Mouse (Mus musculus) E14TG2a.4 (cell line): ENCODE measurements around the gene Ipo11.

ENCODE experiments used
- CTCF ChIP-seq: conservative IDR thresholded peaks from 2 replicates; pipeline ENCODE4 v1.5.1; 2014; ENCODE audit warnings: low read length
- POU5F1 ChIP-seq: IDR thresholded peaks from 2 replicates; pipeline ENCODE4 v1.6.1; 2014; ENCODE audit warnings: low read length, borderline replicate concordance

- TF ChIP-seq CTCF: no peak
- no peak for TF ChIP-seq POU5F1
These were observed 175.1 kb downstream of the Ipo11 start for GRCm38 (mm10) chr13:106761661-106762060.
